Mouse (Mus musculus): ENCODE data around the gene Mob2.

Mob2 gene

DNA sequence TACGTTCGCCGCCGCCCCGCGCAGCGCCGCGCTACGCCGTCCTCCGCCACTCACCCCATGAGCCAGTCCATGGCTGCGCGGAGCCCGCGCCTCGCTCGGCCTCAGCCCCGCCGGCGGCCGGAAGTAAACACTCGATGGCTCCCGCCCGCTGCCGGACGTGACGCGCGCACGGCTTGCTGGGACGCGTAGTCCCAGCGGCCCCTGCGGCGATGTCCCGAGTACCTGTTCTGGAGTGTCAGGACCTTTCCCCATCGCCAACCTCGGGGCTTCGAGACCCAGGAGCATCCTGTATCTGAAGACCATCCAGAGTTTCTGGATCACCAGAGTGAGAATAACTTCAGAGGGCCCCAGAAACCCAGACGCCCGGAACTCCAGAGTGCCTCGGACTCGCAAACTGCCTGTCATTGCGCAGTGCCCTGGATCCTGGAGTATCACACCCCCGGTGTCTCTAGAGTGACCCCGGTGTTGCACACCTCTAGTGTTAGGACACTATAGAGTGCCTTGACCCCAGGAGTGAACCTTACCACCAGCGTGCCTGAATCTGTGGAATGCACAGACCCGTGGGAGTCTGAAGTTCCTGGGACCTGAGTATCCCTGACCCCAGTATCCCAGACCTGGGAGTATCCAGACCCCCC is at the start of gene Mob2:
Gene Mob2, minus strand, starts transcription at position 135 of the 635 bp plus-strand sequence.
- peak; percentile 92 to 93 for DNase-seq (ENCODE audit: low spot score in 2 of 2)

DNA sequence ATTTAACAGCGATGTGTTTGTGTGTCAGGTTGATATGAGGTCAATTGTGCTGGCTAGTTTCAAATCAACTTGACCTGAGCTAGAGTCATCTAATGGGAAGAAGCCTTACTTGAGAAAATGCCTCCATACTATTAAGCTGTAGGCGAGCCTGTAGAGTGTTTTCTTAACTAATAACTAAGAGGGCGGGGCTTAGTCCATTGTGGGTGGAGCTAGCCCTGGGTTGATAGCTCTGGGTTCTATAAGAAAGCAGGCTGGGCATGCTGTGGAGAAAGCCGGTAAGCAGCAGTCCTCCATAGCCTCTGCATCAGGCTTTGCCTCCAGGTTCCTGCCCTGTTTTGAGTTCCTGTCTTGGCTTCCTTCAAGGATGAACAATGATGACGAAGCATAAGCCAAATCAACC is 43.9 kb upstream of the Mob2 start:
- DNase-seq (ENCODE audit: low spot score in 2 of 2), result no peak

DNA sequence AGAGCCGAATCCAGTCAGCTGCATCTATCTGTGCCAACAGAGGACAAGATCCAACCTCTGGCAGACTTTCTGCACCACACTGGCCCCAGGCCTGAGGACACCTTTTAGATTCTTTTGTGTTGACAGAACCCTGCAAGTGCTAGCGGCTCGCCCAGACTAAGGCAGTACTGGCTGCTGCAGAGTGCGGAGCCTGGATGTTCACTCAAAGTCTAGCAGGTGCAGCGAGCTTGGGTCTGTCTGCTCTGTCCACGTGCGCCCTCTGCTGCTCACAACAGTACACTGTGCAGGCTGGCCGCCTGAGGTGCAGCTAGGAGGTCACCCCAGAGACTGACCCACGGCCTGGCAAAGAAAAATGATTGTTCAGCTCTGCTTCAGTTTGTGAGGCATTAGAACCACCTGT is 36.9 kb upstream of the Mob2 start:
- DNase-seq (ENCODE audit: low spot score in 2 of 2), result peak; percentile 86 to 89

DNA sequence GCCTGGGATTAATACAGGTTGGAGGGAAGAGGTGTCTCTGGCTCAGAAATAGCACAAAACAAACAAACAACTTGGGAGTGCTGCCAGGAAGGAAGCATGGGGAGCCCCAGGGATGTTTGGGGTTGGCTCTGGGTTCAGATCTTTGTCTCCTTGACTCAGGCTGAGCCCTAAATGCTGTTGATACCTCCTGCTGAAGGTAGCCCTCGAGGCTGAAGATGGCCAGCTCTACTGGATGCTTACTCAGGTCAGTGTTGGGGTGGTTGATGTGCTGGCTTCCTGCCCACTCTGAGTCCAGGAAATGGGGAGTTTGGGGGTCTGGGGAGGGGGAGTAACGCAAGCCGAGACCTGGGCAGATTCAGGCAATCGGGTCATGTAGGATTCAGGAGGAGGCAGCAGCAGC is 35.8 kb upstream of the Mob2 start:
- peak; percentile 36 to 40 for DNase-seq (ENCODE audit: low spot score in 2 of 2)

DNA sequence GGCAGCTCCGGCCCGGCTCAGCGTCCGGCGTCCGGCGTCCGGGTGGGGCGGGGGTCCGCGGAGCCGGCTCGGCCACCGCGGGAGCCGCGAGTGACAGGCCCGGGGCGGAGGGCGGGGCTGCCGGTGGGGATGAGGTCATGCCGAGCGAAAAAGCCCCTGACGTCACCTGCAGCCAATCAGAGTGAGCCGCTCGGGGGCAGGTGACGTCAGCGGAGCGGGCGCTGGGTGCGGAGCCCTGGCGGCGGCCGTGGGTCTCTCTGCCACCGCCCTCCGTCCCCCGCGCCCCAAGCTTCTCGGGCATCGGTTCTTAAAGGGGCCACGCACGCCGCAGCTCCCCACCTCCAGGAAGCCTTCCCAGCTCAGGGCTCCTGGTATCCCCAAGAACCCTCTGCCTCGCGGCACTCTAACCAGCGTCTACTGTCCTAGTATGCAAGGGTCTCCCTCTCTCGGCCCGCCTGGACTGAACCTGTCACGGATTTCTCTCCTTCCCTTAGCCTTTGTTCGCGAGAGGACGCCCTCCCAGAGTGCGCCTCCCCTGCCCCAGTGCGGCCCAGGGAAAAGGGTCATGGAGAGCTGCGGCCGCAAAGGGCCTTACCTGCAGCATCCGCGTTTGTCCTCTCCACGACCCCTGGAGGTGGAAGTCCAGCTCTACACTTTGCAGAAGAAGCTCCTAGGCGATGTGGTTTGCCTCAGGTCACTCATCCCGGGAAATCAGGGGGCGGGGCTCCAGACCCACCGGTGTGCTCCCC is 34.5 kb upstream of the Mob2 start, which contains the start of gene Dusp8:
Gene Dusp8, minus strand, starts transcription at position 661 of the 749 bp plus-strand sequence.
- DNase-seq (ENCODE audit: low spot score in 2 of 2), result peak; percentile 96 to 97

DNA sequence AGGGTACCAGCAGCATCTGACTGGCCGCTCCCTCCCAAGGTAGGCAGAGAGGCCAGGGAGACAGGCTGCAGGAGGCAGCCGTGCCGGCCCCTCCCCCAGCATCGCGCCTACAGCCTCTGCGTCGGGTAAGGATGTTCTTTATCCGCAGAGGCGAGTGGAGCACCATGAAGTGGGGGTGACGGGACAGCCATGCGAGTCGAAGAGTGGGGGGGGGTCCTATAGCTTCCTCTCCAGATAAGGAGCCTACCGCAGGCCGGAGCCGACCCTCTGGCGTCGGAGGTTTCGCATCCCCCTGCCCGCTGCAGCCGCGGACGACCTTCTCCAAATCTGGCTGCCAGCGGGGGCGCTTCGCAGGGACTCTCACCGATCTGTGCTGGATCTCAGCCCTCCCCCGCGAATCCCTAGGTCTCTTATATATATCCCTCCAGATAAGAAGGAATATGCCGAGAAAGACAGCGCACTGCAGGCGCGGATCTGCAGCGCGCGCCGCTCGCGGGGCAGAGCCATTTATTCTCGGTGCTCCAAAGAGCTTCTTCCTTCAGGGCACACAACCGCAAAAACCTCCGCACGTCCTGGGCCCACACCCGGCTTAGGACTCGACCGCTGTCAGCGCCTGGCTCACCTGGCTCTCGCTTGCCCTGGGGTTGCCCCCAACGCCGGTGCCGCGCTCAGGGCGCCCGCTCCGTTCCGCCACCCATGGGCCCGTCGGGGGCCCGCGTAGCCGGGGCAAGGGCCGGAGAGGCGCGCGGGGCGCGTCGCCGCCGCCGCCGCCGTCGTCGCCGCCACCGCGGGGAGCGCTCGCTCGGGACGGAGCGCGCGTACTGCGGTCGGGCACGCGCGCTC is 33.7 kb upstream of the Mob2 start:
- peak; percentile 77 to 78 for DNase-seq (ENCODE audit: low spot score in 2 of 2)

DNA sequence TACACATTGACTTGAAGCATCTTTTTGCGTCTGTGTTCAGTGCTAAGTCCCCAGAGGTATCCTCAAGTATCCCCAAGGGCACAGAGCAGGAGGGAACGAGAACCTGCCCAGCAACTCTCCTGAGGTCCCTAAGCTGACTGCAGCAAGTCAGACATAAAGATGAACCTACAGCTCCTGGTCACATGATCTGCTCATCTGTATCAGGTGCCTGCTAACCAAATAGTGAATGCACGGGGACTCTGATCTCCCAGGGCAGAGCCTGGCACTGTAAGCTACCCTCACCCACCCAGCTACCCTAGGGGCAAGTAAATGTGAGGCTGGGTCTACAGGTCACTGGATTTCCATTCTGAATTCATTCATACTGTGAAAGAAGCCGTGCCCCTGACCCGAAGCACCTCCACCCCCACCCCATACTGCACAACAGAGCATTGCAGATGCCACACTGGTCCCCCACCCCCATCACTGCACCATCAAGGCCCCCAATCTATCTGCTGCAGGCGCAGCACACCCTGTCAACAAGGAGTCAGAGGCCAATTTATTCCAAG is 32.9 kb upstream of the Mob2 start:
- peak in 1 of 2 experiments; percentile 33 for DNase-seq (ENCODE audit: low spot score in 2 of 2)

DNA sequence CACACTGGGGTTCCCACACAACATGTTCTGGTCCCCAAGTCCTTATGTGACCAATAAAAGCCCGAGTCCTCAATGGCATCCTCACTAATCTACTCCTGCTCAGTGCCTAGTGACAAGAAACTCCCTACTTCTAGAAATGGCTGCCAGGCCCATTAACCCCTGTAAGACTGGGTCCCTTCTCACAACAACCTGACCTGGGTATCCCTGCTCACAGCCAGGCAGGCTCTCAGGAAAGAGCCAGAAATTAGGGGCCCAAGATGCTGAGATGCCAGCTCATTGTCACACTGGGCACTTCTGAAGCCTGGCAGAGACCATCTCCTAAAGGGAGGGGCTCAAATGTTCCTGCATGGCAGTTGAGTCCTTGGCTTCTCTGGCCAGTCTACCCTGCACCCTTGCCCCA is 32.1 kb upstream of the Mob2 start:
- no peak for DNase-seq (ENCODE audit: low spot score in 2 of 2)

DNA sequence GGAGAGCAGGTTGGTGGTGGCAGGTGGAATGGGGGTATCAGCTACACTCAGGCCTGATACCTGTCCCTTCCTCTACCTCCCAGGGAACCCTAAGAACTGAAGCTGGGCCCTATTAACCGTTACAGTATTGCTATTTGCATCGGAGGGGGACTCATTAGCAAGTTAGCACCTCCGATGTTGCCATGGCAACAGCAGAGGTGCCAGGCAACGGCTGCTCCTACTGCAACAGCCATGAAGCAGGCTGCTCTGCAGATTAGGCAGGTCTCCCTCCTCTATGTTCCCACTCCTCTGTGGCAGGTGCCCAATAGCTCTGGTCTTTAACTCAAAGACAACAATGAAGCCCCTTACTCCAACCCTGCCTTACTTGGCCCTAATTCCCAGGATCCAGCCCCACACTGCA is 31.0 kb upstream of the Mob2 start:
- peak; percentile 82 to 91 for DNase-seq (ENCODE audit: low spot score in 2 of 2)

DNA sequence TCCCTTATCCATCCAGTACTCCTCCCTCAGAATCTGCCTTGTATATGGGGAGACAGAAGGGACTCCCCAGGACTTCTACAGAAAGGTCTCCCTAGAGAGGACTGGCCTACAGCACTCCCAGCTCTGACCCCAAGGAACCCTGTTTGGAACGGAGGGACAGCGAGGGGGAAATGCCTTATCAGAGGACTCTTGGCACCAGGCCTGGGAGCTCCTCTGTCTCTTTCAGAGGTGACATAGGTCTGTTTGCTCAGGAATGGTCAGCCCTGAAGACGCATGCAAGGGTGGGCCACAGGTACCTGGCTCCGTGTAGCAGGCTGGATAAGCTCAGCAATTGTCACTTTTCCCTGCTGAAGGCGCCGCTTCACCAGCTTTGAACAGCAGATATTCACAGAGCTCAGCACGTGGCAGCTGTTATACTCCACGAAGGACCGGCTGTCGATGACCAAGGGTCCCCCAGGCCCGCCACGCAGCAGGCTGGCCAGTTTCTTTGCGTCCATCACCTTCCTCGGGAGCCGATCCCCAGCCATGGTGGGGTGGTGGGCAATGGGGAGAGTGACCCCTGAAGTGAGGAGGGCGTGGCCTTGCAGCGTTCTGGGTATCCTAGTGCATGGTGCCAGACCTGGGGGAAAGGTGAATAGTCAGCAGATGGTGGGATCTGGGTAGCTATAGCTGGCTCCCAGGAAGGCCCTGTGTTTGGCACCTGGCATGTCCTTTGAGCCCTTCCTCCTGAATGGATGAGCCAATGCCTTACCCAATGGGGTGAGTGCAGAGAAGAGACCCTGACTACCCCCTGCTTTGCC is 29.0 kb upstream of the Mob2 start:
- peak; percentile 34 to 40 for DNase-seq (ENCODE audit: low spot score in 2 of 2)

DNA sequence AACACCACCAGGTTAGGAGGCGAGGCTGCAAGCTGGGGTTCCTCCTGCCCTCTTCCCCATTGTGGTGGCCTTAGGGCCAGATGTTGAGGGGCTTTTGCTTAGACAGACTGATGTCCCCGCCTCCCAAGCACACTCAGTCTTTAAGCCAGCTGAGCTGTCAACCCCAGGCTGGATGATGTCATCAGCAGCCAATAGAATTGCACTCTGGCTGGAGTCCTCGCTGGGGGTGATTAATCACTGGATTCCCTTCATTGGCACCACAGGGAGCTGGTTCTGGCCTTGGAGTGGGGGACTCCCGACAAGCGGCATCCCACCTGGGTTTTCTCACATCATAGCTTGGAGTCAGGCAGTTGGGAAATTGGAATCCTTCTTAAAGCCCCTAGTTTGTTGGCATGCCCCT is 28.0 kb upstream of the Mob2 start:
- DNase-seq (ENCODE audit: low spot score in 2 of 2), result peak; percentile 75 to 78

DNA sequence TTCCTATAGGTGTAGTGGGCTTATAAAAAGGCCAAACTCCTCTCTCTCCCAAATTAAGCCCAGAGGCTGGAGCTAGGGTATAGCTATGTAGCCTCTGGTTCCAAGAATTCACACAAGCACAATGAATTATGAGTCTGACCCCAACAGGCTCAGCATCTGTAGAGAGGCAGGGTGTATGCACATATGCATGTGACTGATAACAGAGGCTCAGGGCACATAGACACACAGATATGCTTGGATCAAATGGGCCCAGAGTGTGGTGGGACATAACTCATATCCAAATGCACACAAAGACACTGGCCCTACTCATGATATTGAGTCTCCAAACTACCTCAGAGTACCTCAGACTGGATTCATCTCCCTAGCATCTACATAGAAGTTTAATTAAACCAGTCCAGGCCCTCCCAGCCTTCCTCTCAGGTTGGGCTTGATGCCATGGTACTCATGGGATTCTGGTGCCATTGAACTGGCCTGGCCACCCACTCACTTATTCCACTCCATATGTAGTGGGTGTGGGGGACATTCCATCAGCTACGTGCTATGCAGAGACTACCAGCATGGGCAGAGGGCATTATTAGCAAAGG is 26.3 kb upstream of the Mob2 start:
- no peak for DNase-seq (ENCODE audit: low spot score in 2 of 2)

DNA sequence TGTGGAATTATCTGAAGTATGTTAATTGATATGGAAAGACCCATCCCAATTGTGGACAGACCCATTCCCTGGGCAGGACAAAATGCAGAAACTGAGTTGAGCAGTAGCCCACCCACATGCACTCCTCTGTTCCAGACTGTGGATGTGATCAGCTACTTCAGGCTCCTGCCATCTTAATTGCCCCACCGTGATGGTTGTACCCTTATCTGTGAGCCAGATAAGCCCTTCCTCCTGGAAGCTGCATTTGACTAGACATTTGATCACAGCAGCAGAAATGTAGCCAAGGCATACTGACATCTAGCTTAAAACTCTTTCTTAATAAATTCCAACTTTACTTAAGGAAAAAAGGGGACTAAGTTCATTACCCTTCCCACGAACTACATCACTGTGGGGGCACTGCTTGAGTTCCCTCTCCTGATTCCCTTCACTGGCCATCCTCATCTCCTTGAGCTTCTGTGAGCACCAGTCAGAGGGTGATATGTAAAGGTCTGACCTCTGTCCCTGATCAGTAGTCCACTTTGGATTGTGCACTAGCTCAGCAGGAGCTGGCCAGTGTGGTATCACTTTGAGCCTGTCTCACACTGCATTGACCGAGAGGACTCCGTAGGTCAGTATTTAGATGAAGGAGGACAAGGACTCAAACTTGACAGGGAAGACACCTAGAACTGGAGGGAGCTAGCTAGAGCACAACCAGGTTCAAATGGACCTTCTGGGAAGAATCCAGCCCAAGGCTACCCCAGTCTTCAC is 25.5 kb upstream of the Mob2 start:
- DNase-seq (ENCODE audit: low spot score in 2 of 2), result no peak

DNA sequence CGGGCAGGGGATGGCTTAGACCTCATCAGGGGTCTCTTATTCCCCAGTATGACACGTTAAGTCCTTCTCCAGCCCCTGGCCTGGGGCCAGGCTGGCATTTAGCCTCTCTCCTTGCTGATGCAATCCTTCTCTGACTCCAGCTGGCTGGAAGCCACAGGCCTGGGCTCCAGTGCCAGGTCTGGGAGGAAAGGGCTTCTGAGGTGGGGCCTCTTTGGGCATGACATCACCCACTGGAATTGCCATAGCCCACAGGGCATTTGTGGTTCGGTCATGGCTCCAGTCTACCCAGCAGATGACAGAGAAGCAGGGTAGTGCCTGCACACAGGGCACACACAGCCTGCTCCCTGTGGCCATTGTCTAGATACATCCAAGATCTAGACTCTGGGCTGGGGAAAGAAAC is 24.0 kb upstream of the Mob2 start:
- DNase-seq (ENCODE audit: low spot score in 2 of 2), result peak; percentile 81 to 82

DNA sequence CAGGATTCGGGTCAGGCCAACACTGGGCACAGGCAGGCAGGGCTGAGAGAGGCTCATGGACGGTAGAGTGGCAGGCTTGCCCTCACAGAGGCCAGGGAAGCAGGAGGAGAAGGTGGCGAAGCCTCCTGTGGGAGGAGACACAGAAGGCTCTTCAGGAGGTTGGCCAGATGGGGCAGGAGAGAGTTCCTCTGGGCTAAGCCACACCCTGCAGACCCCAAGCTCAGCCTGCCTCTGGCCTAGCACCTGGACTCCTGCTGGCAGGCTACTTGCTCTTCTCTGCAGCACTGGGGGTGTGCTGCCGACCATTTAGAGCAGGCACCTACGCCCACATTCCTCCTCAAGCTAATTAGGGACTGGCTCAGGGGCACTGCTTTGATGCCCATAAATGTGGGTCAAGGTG is 23.5 kb upstream of the Mob2 start:
- DNase-seq (ENCODE audit: low spot score in 2 of 2), result peak in 1 of 2 experiments; percentile 44

DNA sequence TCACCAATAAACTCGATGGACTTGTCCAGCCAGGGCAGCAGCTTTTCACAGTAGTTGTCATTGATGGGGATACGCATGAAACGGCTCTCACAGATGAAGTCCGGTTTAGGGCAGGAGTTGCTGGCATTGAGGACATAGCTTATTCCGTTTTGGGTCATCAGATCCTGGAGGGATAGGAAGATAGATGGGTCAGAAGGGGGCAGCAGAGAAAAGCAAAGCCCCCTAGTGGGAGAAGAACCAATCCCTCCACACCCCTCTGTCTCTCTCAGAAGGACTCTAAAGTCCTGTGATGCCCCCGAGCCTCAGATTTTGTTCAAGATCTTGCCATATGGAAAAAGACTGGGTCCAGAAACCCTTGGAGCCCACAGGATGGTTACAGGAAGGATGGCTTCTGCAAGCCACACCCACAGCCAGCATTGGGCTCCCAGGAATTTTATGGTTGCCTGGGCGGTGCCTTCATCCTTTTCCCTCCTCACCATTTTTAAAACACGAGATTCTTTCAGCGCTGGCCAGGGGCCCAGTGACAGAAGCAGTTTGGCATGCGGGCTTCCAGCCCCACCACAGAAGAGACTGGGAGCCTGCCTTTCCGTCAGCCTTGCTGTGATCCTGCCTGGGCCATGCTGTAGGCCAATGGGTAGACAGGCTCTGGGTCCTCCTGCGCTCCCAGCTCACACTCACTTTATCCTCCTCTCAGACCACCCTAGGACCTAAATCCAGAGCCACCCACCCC is 22.9 kb upstream of the Mob2 start:
- DNase-seq (ENCODE audit: low spot score in 2 of 2), result peak; percentile 76 to 77

DNA sequence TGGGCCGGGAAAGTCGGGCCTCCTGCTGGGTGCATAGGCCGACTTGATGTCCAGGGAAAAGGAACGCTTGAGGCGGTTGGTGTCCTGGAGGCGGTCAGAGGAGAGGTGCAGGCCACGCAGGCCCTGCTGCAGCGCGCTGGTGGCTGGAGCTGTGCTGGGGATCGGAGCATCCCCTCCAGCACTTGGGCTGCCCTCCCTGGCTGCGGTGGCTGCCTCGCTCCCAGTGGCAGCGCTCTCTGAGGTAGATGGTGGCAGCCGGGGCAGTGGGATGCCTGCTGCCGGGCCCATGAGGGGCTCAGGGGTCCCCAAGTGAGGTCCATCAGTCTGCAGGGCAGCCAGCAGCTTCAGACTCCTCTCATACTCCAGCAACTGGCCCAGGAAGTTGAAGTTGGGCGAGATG is 21.7 kb upstream of the Mob2 start:
- DNase-seq (ENCODE audit: low spot score in 2 of 2), result peak in 1 of 2 experiments; percentile 26

DNA sequence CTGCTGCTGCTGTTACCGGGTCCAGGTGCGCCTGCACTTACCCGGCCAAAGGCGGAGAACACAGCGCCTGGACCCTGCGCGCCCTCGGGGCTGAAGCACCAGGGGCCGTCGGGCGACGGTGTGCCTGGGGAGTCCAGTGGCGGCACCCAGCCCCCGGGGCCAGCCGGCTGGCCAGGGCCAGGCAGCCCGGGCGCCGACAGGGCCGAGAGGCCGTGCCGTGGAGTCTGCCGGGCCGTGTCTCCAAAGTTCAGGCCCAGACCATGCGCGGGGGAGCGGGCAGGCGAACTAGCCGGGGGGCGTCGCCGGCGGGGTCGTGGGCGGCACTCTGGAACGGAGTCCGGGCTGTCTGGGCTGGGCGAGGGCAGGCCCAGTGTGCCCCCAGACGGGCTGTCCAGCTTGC is 21.3 kb upstream of the Mob2 start:
- no peak for DNase-seq (ENCODE audit: low spot score in 2 of 2)

DNA sequence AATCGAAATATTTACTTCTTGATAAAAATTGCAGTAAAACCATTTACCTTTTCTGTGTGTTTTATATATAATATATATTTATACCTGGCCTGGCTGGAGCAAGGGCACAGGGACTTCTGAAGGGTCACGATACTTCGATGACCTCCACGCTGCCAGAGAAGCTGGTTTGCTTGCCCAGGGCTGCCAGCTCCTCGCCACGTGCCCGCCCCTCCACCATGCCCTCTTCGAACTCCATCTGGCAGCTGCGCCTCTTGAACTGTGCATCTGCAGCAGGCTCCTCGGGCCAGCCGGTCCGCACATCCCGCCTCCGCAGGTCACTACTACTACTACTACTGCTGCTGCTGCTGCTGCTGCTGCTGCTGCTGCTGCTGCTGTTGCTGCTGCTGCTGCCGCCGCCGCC is 20.9 kb upstream of the Mob2 start:
- peak in 1 of 2 experiments; percentile 44 for DNase-seq (ENCODE audit: low spot score in 2 of 2)

DNA sequence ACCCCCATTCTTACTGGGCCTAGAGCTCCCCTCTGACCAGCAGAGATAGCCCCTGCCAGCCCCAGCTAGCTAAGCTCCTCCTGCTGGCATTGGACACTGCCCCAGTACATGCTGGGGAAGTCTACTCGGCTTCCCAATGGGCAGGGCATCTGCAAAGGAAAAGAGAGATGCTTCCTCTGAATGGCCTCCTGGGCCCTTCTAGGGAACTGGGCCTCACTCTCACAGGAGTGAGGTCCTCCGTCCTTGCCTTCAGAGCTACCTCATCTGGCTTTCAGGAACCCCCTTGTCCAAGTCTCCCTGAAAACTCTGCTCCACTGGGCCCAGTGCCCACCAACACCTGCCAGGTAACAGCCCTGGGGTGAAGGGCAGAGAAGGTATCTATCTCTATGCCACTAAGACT is 20.0 kb upstream of the Mob2 start:
- no peak for DNase-seq (ENCODE audit: low spot score in 2 of 2)

All from right cerebral cortex, postnatal 10 days (tissue).